Mouse (Mus musculus): ENCODE measurements around the gene Olfr98. TPM values are rescaled to one million over a fixed set of nuclear protein-coding genes. Genes with fewer than 3 reads are reported as not detected.

Gene Olfr98
- total RNA-seq (2021): not detected
- long read RNA-seq, experiment 1: 0 reads
- long read RNA-seq, experiment 2: 0 reads

GRCm38 (mm10) chr17:37263626-37264025 lies at the start of gene Olfr98:
Gene Olfr98, minus strand, starts transcription at chr17:37263749.
- Histone ChIP-seq H3K4me3 (no peak within 1 kb of the TSS), H3K27ac (no peak within 1 kb of the TSS)
- DNase-seq: peak; percentile 23
- no peak for TF ChIP-seq CTCF (IDR thresholded peaks at IDR 0.05)
- intact Hi-C loops (cut with DNase I): no loop called here

- DNase-seq: no peak
- Histone ChIP-seq H3K4me3 (no peak overlapping the region), H3K27ac (no peak overlapping the region)
- intact Hi-C loops (cut with DNase I): no loop called here
- no peak for TF ChIP-seq CTCF (IDR thresholded peaks at IDR 0.05)
Measured at GRCm38 (mm10) chr17:37310146-37310699, 46.7 kb upstream of the Olfr98 start.

DNA sequence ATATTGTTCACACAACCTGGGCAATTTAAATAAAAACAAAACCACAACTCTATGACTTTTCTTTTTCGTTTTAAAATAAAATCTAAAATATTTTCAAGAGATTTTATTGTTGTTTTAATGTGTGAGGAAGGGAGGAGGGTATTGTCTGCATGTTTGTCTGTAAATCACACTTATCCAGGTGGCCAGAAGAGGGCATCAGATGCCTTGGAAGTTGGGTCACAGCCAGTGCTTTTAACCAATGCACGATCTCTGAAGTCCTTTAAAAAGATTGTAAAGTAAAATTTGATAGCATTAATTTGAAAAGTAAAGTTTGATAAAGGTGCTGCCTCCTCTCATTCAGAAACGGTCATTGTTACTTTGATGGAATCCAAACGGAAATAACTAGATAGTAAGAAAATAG lies 44.9 kb upstream of the Olfr98 start:
- DNase-seq: no peak
- intact Hi-C loops (cut with DNase I): no loop called here
- H3K4me3 ChIP-seq: no peak overlapping the region
- TF ChIP-seq CTCF (IDR thresholded peaks at IDR 0.05): no peak; the same call in 1 of the 2 replicates
- H3K27ac ChIP-seq: no peak overlapping the region

- TF ChIP-seq CTCF (IDR thresholded peaks at IDR 0.05): no peak
- intact Hi-C loops (cut with DNase I): no loop called here
- Histone ChIP-seq H3K27ac (no peak within 1 kb of the TSS), H3K4me3 (no peak within 1 kb of the TSS)
- no peak for DNase-seq
Measured at GRCm38 (mm10) chr17:37304213-37304612, 40.7 kb upstream of the Olfr98 start, which contains the start of gene Olfr101. Gene Olfr101, minus strand, starts transcription at chr17:37304313.

DNA sequence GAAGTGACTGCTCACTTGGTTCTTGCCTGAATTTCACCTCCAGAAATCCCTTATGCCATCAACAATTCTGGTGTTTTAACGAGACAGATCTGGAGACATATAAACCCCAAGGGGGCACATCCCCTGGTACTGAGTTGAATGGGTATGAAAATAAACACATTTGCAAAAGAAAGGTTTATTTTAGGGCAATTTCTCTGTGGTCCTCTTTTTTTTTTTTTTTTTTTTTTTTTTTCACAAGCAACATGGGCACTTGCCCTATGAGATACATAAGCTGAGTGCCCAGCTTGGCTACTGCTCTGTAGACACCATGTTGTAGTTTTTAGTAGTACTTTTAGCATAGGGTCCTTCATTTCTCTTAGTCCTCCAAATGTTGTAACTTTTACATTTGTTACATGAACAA lies 19.8 kb upstream of the Olfr98 start, which contains the start of gene Olfr99:
Olfr99 (minus strand) TSS at position 101 of the 400 bp plus-strand sequence.
- intact Hi-C loops (cut with DNase I): no loop called here
- DNase-seq: no peak
- TF ChIP-seq CTCF (IDR thresholded peaks at IDR 0.05): no peak
- H3K27ac ChIP-seq: no peak within 1 kb of the TSS
- no peak within 1 kb of the TSS for H3K4me3 ChIP-seq

DNA sequence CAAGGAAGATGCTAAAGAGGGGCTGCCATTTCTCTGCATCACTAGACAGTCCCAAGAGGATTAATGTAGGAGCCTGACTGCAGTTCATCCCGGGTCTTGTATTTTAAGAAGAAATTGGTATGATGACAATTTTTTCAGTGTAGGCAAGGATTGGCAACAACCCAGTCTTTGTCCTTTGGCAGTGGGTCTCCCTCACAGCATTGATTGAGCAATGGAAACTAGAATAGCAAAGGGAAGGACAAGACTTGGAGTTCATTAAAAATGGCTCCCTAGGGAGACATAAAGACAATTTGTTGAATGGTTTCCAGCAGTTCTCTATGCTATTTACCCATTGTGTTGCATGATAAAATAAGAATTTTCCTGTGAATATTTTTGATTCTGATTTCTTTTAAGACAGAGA lies 16.8 kb upstream of the Olfr98 start:
- peak; percentile 16 for DNase-seq
- no peak for TF ChIP-seq CTCF (IDR thresholded peaks at IDR 0.05)
- intact Hi-C loops (cut with DNase I): no loop called here
- H3K4me3 ChIP-seq: no peak overlapping the region
- no peak overlapping the region for H3K27ac ChIP-seq

DNA sequence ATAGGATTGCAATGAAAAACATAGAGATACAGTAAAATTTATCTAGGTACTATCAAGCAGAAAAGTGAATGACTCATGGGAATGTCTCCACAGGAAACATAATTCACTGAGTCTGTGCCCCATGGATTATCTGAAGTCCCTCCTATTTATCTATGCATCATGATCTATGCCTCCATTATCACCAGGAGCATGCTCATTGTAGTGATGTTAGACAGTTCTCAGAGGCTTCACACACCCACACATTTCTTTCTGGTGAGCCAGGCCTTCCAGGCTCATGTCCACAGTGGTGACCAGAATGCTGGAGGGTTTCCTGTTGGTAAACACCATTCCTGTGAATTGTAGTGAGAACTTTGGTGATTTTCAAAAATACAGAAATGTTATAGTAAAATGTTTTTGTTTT lies 13.0 kb upstream of the Olfr98 start:
- intact Hi-C loops (cut with DNase I): no loop called here
- no peak for DNase-seq
- Histone ChIP-seq H3K27ac (no peak overlapping the region), H3K4me3 (no peak overlapping the region)
- no peak for TF ChIP-seq CTCF (IDR thresholded peaks at IDR 0.05)

DNA sequence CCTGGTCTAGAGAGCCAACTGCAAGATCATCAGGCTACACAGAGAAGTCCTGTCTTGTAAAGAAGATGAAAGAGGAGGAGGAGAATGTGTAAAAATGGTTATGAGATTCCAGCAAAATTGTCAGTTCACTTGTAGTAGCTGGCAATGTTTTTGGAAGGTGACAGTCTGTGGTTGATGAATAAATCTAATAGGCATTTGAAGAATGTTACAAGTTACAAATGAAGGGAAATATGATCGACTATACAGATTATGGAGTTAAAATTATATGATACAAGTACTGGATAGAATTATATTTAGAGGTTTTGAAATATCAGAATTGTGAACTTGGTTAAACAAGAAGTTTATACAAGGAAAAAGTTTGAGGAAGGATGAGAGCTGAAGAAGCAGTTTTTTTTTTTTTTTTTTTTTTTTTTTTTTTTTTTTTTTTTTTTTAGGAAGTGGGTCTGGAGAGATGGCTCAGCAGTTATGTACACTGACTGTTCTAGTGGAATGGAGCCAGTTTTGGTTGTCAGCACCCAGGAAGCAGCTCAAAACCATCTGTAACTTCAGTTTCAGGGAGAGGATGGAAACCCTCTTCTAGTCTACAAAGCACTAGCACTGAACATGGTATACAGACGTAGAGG lies 12.2 kb upstream of the Olfr98 start:
- H3K4me3 ChIP-seq: no peak overlapping the region
- no peak for DNase-seq
- TF ChIP-seq CTCF (IDR thresholded peaks at IDR 0.05): no peak
- H3K27ac ChIP-seq: no peak overlapping the region
- intact Hi-C loops (cut with DNase I): no loop called here

- intact Hi-C loops (cut with DNase I): no loop called here
- DNase-seq: peak; percentile 71
- Histone ChIP-seq H3K27ac (peak overlapping the region; percentile 86), H3K4me3 (peak overlapping the region; percentile 88)
- TF ChIP-seq CTCF (IDR thresholded peaks at IDR 0.05): no peak
Measured at GRCm38 (mm10) chr17:37270702-37271092, 7.1 kb upstream of the Olfr98 start.

DNA sequence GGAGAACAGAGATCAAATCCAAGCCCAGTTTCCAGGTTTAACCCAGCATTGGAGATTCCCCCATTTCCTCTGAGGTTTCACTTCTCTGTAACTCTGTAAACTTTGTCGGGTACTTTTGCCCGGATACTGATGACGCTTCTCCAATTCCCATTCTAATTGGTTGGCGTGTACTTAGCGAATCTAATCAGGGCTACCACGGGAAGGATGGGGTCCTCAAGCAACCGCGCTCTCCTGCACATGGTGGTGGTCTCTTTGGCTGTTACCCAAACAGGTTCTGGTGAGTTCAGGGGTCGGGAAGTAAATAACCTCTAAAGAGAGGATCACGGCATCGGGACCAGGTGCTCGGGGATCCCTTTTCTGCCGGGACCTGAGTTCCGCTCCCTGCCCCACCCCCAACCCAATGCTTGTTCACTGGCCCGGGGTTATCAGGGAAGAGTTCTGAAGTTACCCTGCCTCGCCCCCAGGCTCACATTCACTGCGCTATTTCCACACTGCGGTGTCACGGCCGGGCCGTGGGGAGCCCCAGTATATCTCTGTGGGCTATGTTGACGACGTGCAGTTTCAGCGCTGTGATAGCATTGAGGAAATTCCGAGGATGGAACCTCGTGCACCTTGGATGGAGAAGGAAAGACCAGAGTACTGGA lies 6.6 kb upstream of the Olfr98 start, which contains the start of gene H2-M3:
H2-M3 (plus strand) TSS at position 163 of the 644 bp plus-strand sequence.
- TF ChIP-seq CTCF (IDR thresholded peaks at IDR 0.05): no peak
- H3K27ac ChIP-seq: peak within 1 kb of the TSS; percentile 86
- peak; percentile 82 for DNase-seq
- intact Hi-C loops (cut with DNase I): no loop called here
- peak within 1 kb of the TSS; percentile 88 for H3K4me3 ChIP-seq

GRCm38 (mm10) chr17:37250544-37250943 lies 13.0 kb downstream of the Olfr98 start:
- H3K4me3 ChIP-seq: no peak overlapping the region
- peak; percentile 46 for TF ChIP-seq CTCF (IDR thresholded peaks at IDR 0.05)
- no peak for DNase-seq
- intact Hi-C loops (cut with DNase I): no loop called here
- no peak overlapping the region for H3K27ac ChIP-seq

DNA sequence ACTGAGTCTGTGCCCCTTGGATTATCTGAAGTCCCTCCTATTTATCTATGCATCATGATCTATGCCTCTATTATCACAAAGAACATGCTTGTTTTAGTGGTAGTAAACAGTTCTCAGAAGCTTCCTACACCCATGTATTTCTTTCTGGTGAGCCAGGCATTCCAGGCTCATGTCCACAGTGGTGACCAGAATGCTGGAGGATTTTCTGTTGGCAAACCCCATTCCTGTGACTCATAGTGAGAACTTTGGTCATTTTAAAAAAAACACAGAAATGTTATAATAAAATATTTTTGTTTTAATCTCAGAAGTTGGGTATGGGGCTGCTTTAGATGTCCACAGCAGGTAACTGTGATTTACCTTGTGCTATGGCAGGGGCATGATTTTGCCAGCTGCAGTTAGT lies 14.1 kb downstream of the Olfr98 start:
- no peak for DNase-seq
- H3K4me3 ChIP-seq: no peak overlapping the region
- no peak overlapping the region for H3K27ac ChIP-seq
- intact Hi-C loops (cut with DNase I): no loop called here
- TF ChIP-seq CTCF (IDR thresholded peaks at IDR 0.05): no peak

DNA sequence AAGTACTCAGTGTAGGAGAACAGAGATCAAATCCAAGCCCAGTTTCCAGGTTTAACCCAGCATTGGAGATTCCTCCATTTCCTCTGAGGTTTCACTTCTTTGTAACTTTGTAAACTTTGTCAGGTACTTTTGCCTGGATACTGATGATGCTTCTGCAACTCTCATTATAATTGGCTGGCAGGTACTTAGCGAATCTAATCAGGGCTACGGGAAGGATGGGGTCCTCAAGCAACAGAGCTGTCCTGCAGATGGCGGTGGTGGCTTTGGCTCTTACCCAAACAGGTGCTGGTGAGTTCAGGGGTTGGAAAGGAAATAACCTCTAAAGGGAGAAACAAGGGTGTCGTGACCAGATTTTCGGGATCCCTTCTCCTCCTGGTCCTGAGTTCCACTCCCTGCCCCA lies 16.8 kb downstream of the Olfr98 start:
- intact Hi-C loops (cut with DNase I): no loop called here
- TF ChIP-seq CTCF (IDR thresholded peaks at IDR 0.05): no peak
- Histone ChIP-seq H3K4me3 (no peak overlapping the region), H3K27ac (no peak overlapping the region)
- DNase-seq: no peak
